Comparison of ENCODE assay signal across 9 mouse cellular contexts in genomic region chr5:113889181-113889906, GRCm38 (mm10). TPM values are rescaled to one million over a fixed set of nuclear protein-coding genes. Genes with fewer than 3 reads are reported as not detected.
DNase-seq lines count a peak whose midpoint lies in the region; ATAC-seq and TF ChIP-seq lines count a peak whose summit lies in the region.
"Had no signal": no experiment of that assay in that cellular context is flagged by ENCODE, and none has a peak within 500 bp of the region (broad histone marks: within the 10 kb centered on the region; RNA-seq: fewer than 3 reads in every experiment).

No protein-coding gene starts in this region.

- in situ Hi-C loops in Patski (cut with MboI; ENCODE audit: low pct_unique_long_range_greater_than_20kb), result loop anchor here (25.0 kb wide), 2 partner anchors 677 to 1602 kb away; partner anchors contain the start of genes 2900026A02Rik and Tpst2

- ATAC-seq in Patski, result peak; percentile 9
- no peak for ATAC-seq in forebrain, embryonic 11.5 days (replicated peaks; ENCODE audit: low FRiP score)
- ATAC-seq in intestine, embryonic 14.5 days (replicated peaks; ENCODE audit: low FRiP score, low TSS enrichment, low read depth), result no peak
- ATAC-seq in liver, embryonic 15.5 days (ENCODE audit: insufficient read depth), result 0 out of 2 replicates have a peak, but pooled peaks have one; percentile 18

- 48% methylated on average over 19 of the region's 19 CpGs for WGBS in forebrain, embryonic 11.5 days
- WGBS in intestine, embryonic 14.5 days, result 20% methylated on average over 19 of the region's 19 CpGs
- 37% methylated on average over 19 of the region's 19 CpGs for WGBS in liver, embryonic 15.5 days (ENCODE audit: insufficient replicate concordance)

- intact Hi-C loops in gastrocnemius, postnatal 14 days (cut with DNase I; ENCODE audit: low total_unique reads), result no loop called here

- H3K36me3 ChIP-seq in forebrain, embryonic 11.5 days (ENCODE audit: control insufficient read depth, insufficient read depth, low read length), result no peaks in the 10 kb centered on the region
- H3K36me3 ChIP-seq in intestine, embryonic 14.5 days (ENCODE audit: control insufficient read depth, insufficient read depth, low read length), result no peaks in the 10 kb centered on the region
- no peaks in the 10 kb centered on the region for H3K36me3 ChIP-seq in liver, embryonic 15.5 days (replicated peaks)

- no peaks in the 10 kb centered on the region for H3K27me3 ChIP-seq in Patski
- H3K27me3 ChIP-seq in forebrain, embryonic 11.5 days (ENCODE audit: control insufficient read depth, insufficient read depth, low read length), result no peaks in the 10 kb centered on the region
- no peaks in the 10 kb centered on the region for H3K27me3 ChIP-seq in intestine, embryonic 14.5 days (replicated peaks; ENCODE audit: control insufficient read depth, insufficient read depth, low read length)
- no peaks in the 10 kb centered on the region for H3K27me3 ChIP-seq in liver, embryonic 15.5 days

- DNase-seq in Patski (ENCODE audit: low read depth, low spot score), result no peak
- no peak for DNase-seq in forebrain, embryonic 11.5 days (ENCODE audit: low spot score)
- DNase-seq in intestine, embryonic 14.5 days (ENCODE audit: low spot score), result no peak
- no peak for DNase-seq in ovary, postnatal 36 days (ENCODE audit: low spot score)
- DNase-seq in urinary bladder, postnatal 14 days (ENCODE audit: low spot score), result no peak
- DNase-seq in gastrocnemius, postnatal 14 days, result no peak
- no peak for DNase-seq in left cerebral cortex, adult 18-20 months (ENCODE audit: low spot score in 2 of 2)

- TF ChIP-seq CTCF in Patski (IDR thresholded peaks at IDR 0.05), result no peak

- POLR2A ChIA-PET in Patski (lab: Charles Lee), result interaction anchor here (0.6 to 1.1 kb wide), 3 partner anchors 11 to 31 kb away, joined by 3 read pairs; no protein-coding TSS in a partner anchor

- H3K4me1 ChIP-seq in forebrain, embryonic 11.5 days (replicated peaks; ENCODE audit: control insufficient read depth, insufficient read depth, low read length), result peaks cover 17% of the 10 kb centered on the region; the same call in 1 of the 2 replicates
- H3K4me1 ChIP-seq in intestine, embryonic 14.5 days (replicated peaks; ENCODE audit: control insufficient read depth, insufficient read depth, low read length), result peaks cover 52% of the 10 kb centered on the region
- H3K4me1 ChIP-seq in liver, embryonic 15.5 days (replicated peaks), result peaks cover 29% of the 10 kb centered on the region

- no peak overlapping the region for H3K4me3 ChIP-seq in forebrain, embryonic 11.5 days (ENCODE audit: low read depth, low read length)
- H3K4me3 ChIP-seq in intestine, embryonic 14.5 days (ENCODE audit: low read depth, low read length), result no peak overlapping the region
- H3K4me3 ChIP-seq in liver, embryonic 15.5 days (replicated peaks), result no peak overlapping the region

- CTCF ChIA-PET in Patski (lab: Charles Lee), result interaction anchor here (1.0 to 2.4 kb wide), 5 partner anchors 10 to 30 kb away, joined by 3 to 10 read pairs (median 3); no protein-coding TSS in a partner anchor

- H3K9ac ChIP-seq in forebrain, embryonic 11.5 days (ENCODE audit: low read length), result no peak overlapping the region
- no peak overlapping the region for H3K9ac ChIP-seq in intestine, embryonic 14.5 days (ENCODE audit: low read length)
- no peak overlapping the region for H3K9ac ChIP-seq in liver, embryonic 15.5 days

- peak overlapping the region; percentile 38; the same call in 1 of the 2 replicates for H3K27ac ChIP-seq in forebrain, embryonic 11.5 days (ENCODE audit: low read depth, low read length)
- peak overlapping the region; percentile 62 for H3K27ac ChIP-seq in intestine, embryonic 14.5 days (ENCODE audit: low read depth)
- peak overlapping the region; percentile 55; the same call in 1 of the 2 replicates for H3K27ac ChIP-seq in liver, embryonic 15.5 days (replicated peaks)
- H3K27ac ChIP-seq: macrophage had no signal

- no peak overlapping the region for H3K4me2 ChIP-seq in forebrain, embryonic 11.5 days (ENCODE audit: low read depth, low read length, severe bottlenecking)
- H3K4me2 ChIP-seq in intestine, embryonic 14.5 days (ENCODE audit: low read length), result no peak overlapping the region
- no peak overlapping the region for H3K4me2 ChIP-seq in liver, embryonic 15.5 days

- no peaks in the 10 kb centered on the region for H3K9me3 ChIP-seq in forebrain, embryonic 11.5 days (ENCODE audit: control insufficient read depth, low read length)
- H3K9me3 ChIP-seq in intestine, embryonic 14.5 days (ENCODE audit: control insufficient read depth, low read length), result no peaks in the 10 kb centered on the region
- no peaks in the 10 kb centered on the region for H3K9me3 ChIP-seq in liver, embryonic 15.5 days (replicated peaks)

RNA-seq across cellular contexts. Expression of gene Coro1c, which starts 19.2 kb away (rescaled TPM):
- polyA plus RNA-seq in Patski (2021), result 160 TPM
- 231 and 246 TPM in 2 replicates for polyA plus RNA-seq in forebrain, embryonic 11.5 days (2014; fragmentation: Nextera tagmentation; extraction: Ambion mirVana)
- polyA plus RNA-seq in intestine, embryonic 14.5 days (2014; fragmentation: Nextera tagmentation; extraction: Ambion mirVana), result 185 and 200 TPM in 2 replicates
- 38.6 and 43.4 TPM in 2 replicates for polyA plus RNA-seq in liver, embryonic 15.5 days (2015; fragmentation: Nextera tagmentation; extraction: Ambion mirVana)
- 10 to 100 TPM; 24.0 to 28.7 TPM for total RNA-seq in gastrocnemius, postnatal 14 days (2021)
- 10 to 100 TPM; 86.7 to 88.5 TPM for total RNA-seq in left cerebral cortex, adult 18-20 months (2021)

RNA-seq across cellular contexts. Expression of gene Selplg, which starts 56.9 kb away (rescaled TPM):
- 0.04 TPM for polyA plus RNA-seq in Patski (2021)
- polyA plus RNA-seq in forebrain, embryonic 11.5 days (2014; fragmentation: Nextera tagmentation; extraction: Ambion mirVana), result 0.67 and 1.4 TPM in 2 replicates
- polyA plus RNA-seq in intestine, embryonic 14.5 days (2014; fragmentation: Nextera tagmentation; extraction: Ambion mirVana), result 4.0 and 4.7 TPM in 2 replicates
- polyA plus RNA-seq in liver, embryonic 15.5 days (2015; fragmentation: Nextera tagmentation; extraction: Ambion mirVana), result 13.2 and 15.3 TPM in 2 replicates
- total RNA-seq in gastrocnemius, postnatal 14 days (2021), result 1 to 10 TPM; 1.1 TPM
- 10 to 100 TPM; 26.3 to 27.5 TPM for total RNA-seq in left cerebral cortex, adult 18-20 months (2021)

Comparison
In these comparisons a context has a peak if more than half of its experiments do, and no peak if none do; other contexts are left out.
1. ATAC-seq: peak in Patski (single experiment) and liver, embryonic 15.5 days (single experiment); none in forebrain, embryonic 11.5 days (single experiment) and intestine, embryonic 14.5 days (single experiment).
2. Peak in every context shown above with its lines, with median percentiles within 50 percentile points of each other: H3K27ac ChIP-seq.